ENCODE assay signal across 22 mouse cellular contexts in genomic region chr7:19532240-19532639, GRCm38 (mm10). TPM values are rescaled to one million over a fixed set of nuclear protein-coding genes. Genes with fewer than 3 reads are reported as not detected.
"Had no signal": no experiment of that assay in that cellular context is flagged by ENCODE, and none has a peak within 500 bp of the region (broad histone marks: within the 10 kb centered on the region; RNA-seq: fewer than 3 reads in every experiment).

No protein-coding gene starts in this region.

- H3K4me2 ChIP-seq: intestine, embryonic 15.5 days; limb, embryonic 12.5 days; liver, embryonic 11.5 days; liver, embryonic 15.5 days; midbrain, embryonic 12.5 days; neural tube, embryonic 13.5 days had no signal

- H3K4me3 ChIP-seq: intestine, embryonic 15.5 days; layer of hippocampus, adult 2 months; left cerebral cortex, adult 2 months; limb, embryonic 12.5 days; liver, embryonic 15.5 days; megakaryocyte, embryonic 14.5 days; midbrain, embryonic 12.5 days; neural tube, embryonic 13.5 days had no signal

- H3K27ac ChIP-seq: intestine, embryonic 15.5 days; layer of hippocampus, adult 2 months; left cerebral cortex, adult 2 months; limb, embryonic 12.5 days; liver, embryonic 15.5 days; macrophage; midbrain, embryonic 12.5 days; neural tube, embryonic 13.5 days had no signal

- H3K9me3 ChIP-seq: intestine, embryonic 15.5 days; limb, embryonic 12.5 days; liver, embryonic 15.5 days; megakaryocyte, embryonic 14.5 days; midbrain, embryonic 12.5 days; neural tube, embryonic 13.5 days had no signal

- H3K27me3 ChIP-seq: intestine, embryonic 15.5 days; limb, embryonic 12.5 days; liver, embryonic 15.5 days; megakaryocyte, embryonic 14.5 days; midbrain, embryonic 12.5 days; neural tube, embryonic 13.5 days had no signal

- DNase-seq: kidney, adult 18-20 months; kidney, postnatal 10 days; kidney, postnatal 4 days; lung, adult 2 months; lung, postnatal 14 days; retina, postnatal 1 day; right cerebral cortex, postnatal 4 days; spleen, adult 18-20 months; thymus, adult 18-20 months; thymus, postnatal 14 days had no signal

- H3K4me1 ChIP-seq: midbrain, embryonic 12.5 days had no signal

- H3K9ac ChIP-seq: intestine, embryonic 15.5 days; limb, embryonic 12.5 days; liver, embryonic 15.5 days; midbrain, embryonic 12.5 days; neural tube, embryonic 13.5 days had no signal

RNA-seq across cellular contexts. Expression of gene Nkpd1, which starts 14.6 kb away (rescaled TPM):
- polyA plus RNA-seq: liver, embryonic 11.5 days; liver, embryonic 15.5 days; macrophage; stomach, embryonic 14.5 days had no signal

RNA-seq across cellular contexts. Expression of gene Zfp296, which starts 44.8 kb away (rescaled TPM):
- polyA plus RNA-seq: midbrain, postnatal 0 days had no signal
